Mouse (Mus musculus): ENCODE data around the gene Rnf220.
"Not testable (repeated sequence)": the region's sequence is repeated elsewhere in the genome, so short reads cannot be mapped to it uniquely, and the experiment has no call there.

Gene Rnf220

GRCm38 (mm10) chr4:117267831-117268437 lies 228.9 kb downstream of the Rnf220 start:
- no peak for DNase-seq (ENCODE audit: low spot score)

GRCm38 (mm10) chr4:117267284-117267683 lies 229.6 kb downstream of the Rnf220 start:
- DNase-seq (ENCODE audit: low spot score), result peak; percentile 92

- DNase-seq (ENCODE audit: low spot score), result no peak
Observed at GRCm38 (mm10) chr4:117262987-117263386, 233.9 kb downstream of the Rnf220 start.

- no peak for DNase-seq (ENCODE audit: low spot score)
Observed at GRCm38 (mm10) chr4:117262101-117262913, 234.5 kb downstream of the Rnf220 start.

GRCm38 (mm10) chr4:117261222-117261621 lies 235.6 kb downstream of the Rnf220 start:
- DNase-seq (ENCODE audit: low spot score), result no peak

GRCm38 (mm10) chr4:117259909-117260308 lies 236.9 kb downstream of the Rnf220 start:
- DNase-seq (ENCODE audit: low spot score), result not testable (repeated sequence)

GRCm38 (mm10) chr4:117254672-117255071 lies 242.2 kb downstream of the Rnf220 start:
- DNase-seq (ENCODE audit: low spot score), result no peak

GRCm38 (mm10) chr4:117254017-117254627 lies 242.7 kb downstream of the Rnf220 start:
- no peak for DNase-seq (ENCODE audit: low spot score)

GRCm38 (mm10) chr4:117253218-117254016 lies 243.4 kb downstream of the Rnf220 start:
- no peak for DNase-seq (ENCODE audit: low spot score)

- no peak for DNase-seq (ENCODE audit: low spot score)
Observed at GRCm38 (mm10) chr4:117252755-117253154, 244.1 kb downstream of the Rnf220 start.

GRCm38 (mm10) chr4:117252351-117252750 lies 244.5 kb downstream of the Rnf220 start:
- DNase-seq (ENCODE audit: low spot score), result no peak

GRCm38 (mm10) chr4:117251801-117252316 lies 245.0 kb downstream of the Rnf220 start, which contains the start of the genes Tmem53 and Armh1:
TSS of gene Tmem53 (plus strand) at chr4:117251951.
TSS of gene Armh1 (minus strand) at chr4:117252125.
- peak; percentile 99 for DNase-seq (ENCODE audit: low spot score)

- no peak for DNase-seq (ENCODE audit: low spot score)
Observed at GRCm38 (mm10) chr4:117250982-117251381, 245.9 kb downstream of the Rnf220 start.

- DNase-seq (ENCODE audit: low spot score), result no peak
Observed at GRCm38 (mm10) chr4:117240867-117241266, 256.0 kb downstream of the Rnf220 start.

GRCm38 (mm10) chr4:117239153-117239552 lies 257.7 kb downstream of the Rnf220 start:
- DNase-seq (ENCODE audit: low spot score), result no peak

GRCm38 (mm10) chr4:117235822-117236221 lies 261.0 kb downstream of the Rnf220 start:
- DNase-seq (ENCODE audit: low spot score), result no peak

- DNase-seq (ENCODE audit: low spot score), result no peak
Observed at GRCm38 (mm10) chr4:117234166-117234741, 262.6 kb downstream of the Rnf220 start.

GRCm38 (mm10) chr4:117231208-117231607 lies 265.6 kb downstream of the Rnf220 start:
- no peak for DNase-seq (ENCODE audit: low spot score)

GRCm38 (mm10) chr4:117230331-117230730 lies 266.5 kb downstream of the Rnf220 start:
- DNase-seq (ENCODE audit: low spot score), result peak; percentile 36

- no peak for DNase-seq (ENCODE audit: low spot score)
Observed at GRCm38 (mm10) chr4:117229590-117229989, 267.3 kb downstream of the Rnf220 start.

GRCm38 (mm10) chr4:117225250-117225649 lies 271.6 kb downstream of the Rnf220 start:
- no peak for DNase-seq (ENCODE audit: low spot score)

All from embryo, embryonic 10.5 days (tissue).